Mouse (Mus musculus): Measurements from ENCODE around the gene Olfr547. TPM values are rescaled to one million over a fixed set of nuclear protein-coding genes. Genes with fewer than 3 reads are reported as not detected.

Gene Olfr547
- polyA plus RNA-seq, 1 experiment from 2014 or later: not detected

- TF ChIP-seq EP300 (optimal IDR thresholded peaks at IDR 0.05) (no peak), CTCF (IDR thresholded peaks at IDR 0.05; ENCODE audit: low read depth) (no peak)
- Histone ChIP-seq H3K36me3 (ENCODE audit: control insufficient read depth, insufficient read depth, low read length) (no peaks in the 10 kb centered on the region), H3K27ac (replicated peaks) (no peak overlapping the region), H3K9ac (ENCODE audit: low read length) (no peak overlapping the region), H3K9me3 (ENCODE audit: control insufficient read depth, low read length) (no peaks in the 10 kb centered on the region), H3K27me3 (ENCODE audit: control insufficient read depth, insufficient read depth, low read length) (no peaks in the 10 kb centered on the region), H3K4me2 (replicated peaks; ENCODE audit: low read depth) (no peak overlapping the region), H3K4me3 (ENCODE audit: low read depth, low read length) (no peak overlapping the region), H3K4me1 (replicated peaks; ENCODE audit: control insufficient read depth, insufficient read depth) (no peaks in the 10 kb centered on the region)
- no peak for ATAC-seq (ENCODE audit: low FRiP score, low TSS enrichment)
- no peak for DNase-seq (ENCODE audit: low spot score)
- 71% methylated on average over 5 of the region's 5 CpGs for WGBS
Observed at GRCm38 (mm10) chr7:102501986-102502385, 32.6 kb upstream of the Olfr547 start.

- Histone ChIP-seq H3K9me3 (ENCODE audit: control insufficient read depth, low read length) (no peaks in the 10 kb centered on the region), H3K4me2 (replicated peaks; ENCODE audit: low read depth) (no peak overlapping the region), H3K4me3 (ENCODE audit: low read depth, low read length) (no peak overlapping the region), H3K36me3 (ENCODE audit: control insufficient read depth, insufficient read depth, low read length) (no peaks in the 10 kb centered on the region), H3K4me1 (replicated peaks; ENCODE audit: control insufficient read depth, insufficient read depth) (no peaks in the 10 kb centered on the region), H3K27me3 (ENCODE audit: control insufficient read depth, insufficient read depth, low read length) (no peaks in the 10 kb centered on the region), H3K27ac (replicated peaks) (no peak overlapping the region), H3K9ac (ENCODE audit: low read length) (no peak overlapping the region)
- WGBS: 34% methylated on average over 3 of the region's 3 CpGs
- DNase-seq (ENCODE audit: low spot score) (peak; percentile 76), ATAC-seq (ENCODE audit: low FRiP score, low TSS enrichment) (peak; percentile 75)
- peak; percentile 94 for TF ChIP-seq CTCF (IDR thresholded peaks at IDR 0.05; ENCODE audit: low read depth)
- no peak for TF ChIP-seq EP300 (optimal IDR thresholded peaks at IDR 0.05)
Observed at GRCm38 (mm10) chr7:102506848-102507247, 27.7 kb upstream of the Olfr547 start.

GRCm38 (mm10) chr7:102508066-102508465 is 26.5 kb upstream of the Olfr547 start:
- no peaks in the 10 kb centered on the region for H3K4me1 ChIP-seq (replicated peaks; ENCODE audit: control insufficient read depth, insufficient read depth)
- no peak overlapping the region for H3K4me2 ChIP-seq (replicated peaks; ENCODE audit: low read depth)
- no peaks in the 10 kb centered on the region for H3K27me3 ChIP-seq (ENCODE audit: control insufficient read depth, insufficient read depth, low read length)
- no peak for ATAC-seq (ENCODE audit: low FRiP score, low TSS enrichment)
- 87% methylated on average over 9 of the region's 9 CpGs for WGBS
- no peak overlapping the region for H3K9ac ChIP-seq (ENCODE audit: low read length)
- H3K9me3 ChIP-seq (ENCODE audit: control insufficient read depth, low read length): no peaks in the 10 kb centered on the region
- H3K4me3 ChIP-seq (ENCODE audit: low read depth, low read length): no peak overlapping the region
- TF ChIP-seq EP300 (optimal IDR thresholded peaks at IDR 0.05): no peak
- no peak for TF ChIP-seq CTCF (IDR thresholded peaks at IDR 0.05; ENCODE audit: low read depth)
- DNase-seq (ENCODE audit: low spot score): no peak
- H3K36me3 ChIP-seq (ENCODE audit: control insufficient read depth, insufficient read depth, low read length): no peaks in the 10 kb centered on the region
- no peak overlapping the region for H3K27ac ChIP-seq (replicated peaks)

- H3K9me3 ChIP-seq (ENCODE audit: control insufficient read depth, low read length): no peaks in the 10 kb centered on the region
- WGBS: 91% methylated on average over 6 of the region's 6 CpGs
- no peak for ATAC-seq (ENCODE audit: low FRiP score, low TSS enrichment)
- no peak for DNase-seq (ENCODE audit: low spot score)
- no peaks in the 10 kb centered on the region for H3K36me3 ChIP-seq (ENCODE audit: control insufficient read depth, insufficient read depth, low read length)
- H3K4me3 ChIP-seq (ENCODE audit: low read depth, low read length): no peak overlapping the region
- H3K9ac ChIP-seq (ENCODE audit: low read length): no peak overlapping the region
- H3K4me2 ChIP-seq (replicated peaks; ENCODE audit: low read depth): no peak overlapping the region
- no peak overlapping the region for H3K27ac ChIP-seq (replicated peaks)
- no peaks in the 10 kb centered on the region for H3K27me3 ChIP-seq (ENCODE audit: control insufficient read depth, insufficient read depth, low read length)
- no peak for TF ChIP-seq EP300 (optimal IDR thresholded peaks at IDR 0.05)
- no peaks in the 10 kb centered on the region for H3K4me1 ChIP-seq (replicated peaks; ENCODE audit: control insufficient read depth, insufficient read depth)
Observed at GRCm38 (mm10) chr7:102508666-102509065, 25.9 kb upstream of the Olfr547 start.

- Histone ChIP-seq H3K27me3 (ENCODE audit: control insufficient read depth, insufficient read depth, low read length) (no peaks in the 10 kb centered on the region), H3K9ac (ENCODE audit: low read length) (no peak overlapping the region), H3K4me1 (replicated peaks; ENCODE audit: control insufficient read depth, insufficient read depth) (no peaks in the 10 kb centered on the region), H3K27ac (replicated peaks) (no peak overlapping the region), H3K4me2 (replicated peaks; ENCODE audit: low read depth) (no peak overlapping the region), H3K9me3 (ENCODE audit: control insufficient read depth, low read length) (no peaks in the 10 kb centered on the region), H3K4me3 (ENCODE audit: low read depth, low read length) (no peak overlapping the region), H3K36me3 (ENCODE audit: control insufficient read depth, insufficient read depth, low read length) (no peaks in the 10 kb centered on the region)
- ATAC-seq (ENCODE audit: low FRiP score, low TSS enrichment) (no peak), DNase-seq (ENCODE audit: low spot score) (no peak)
- TF ChIP-seq CTCF (IDR thresholded peaks at IDR 0.05; ENCODE audit: low read depth): no peak
- 83% methylated on average over 7 of the region's 7 CpGs for WGBS
Observed at GRCm38 (mm10) chr7:102509726-102510125, 24.8 kb upstream of the Olfr547 start.

- no peak for TF ChIP-seq EP300 (optimal IDR thresholded peaks at IDR 0.05)
- TF ChIP-seq CTCF (IDR thresholded peaks at IDR 0.05; ENCODE audit: low read depth): no peak
- Histone ChIP-seq H3K27me3 (ENCODE audit: control insufficient read depth, insufficient read depth, low read length) (no peaks in the 10 kb centered on the region), H3K27ac (replicated peaks) (no peak overlapping the region), H3K4me2 (replicated peaks; ENCODE audit: low read depth) (no peak overlapping the region), H3K36me3 (ENCODE audit: control insufficient read depth, insufficient read depth, low read length) (no peaks in the 10 kb centered on the region), H3K4me1 (replicated peaks; ENCODE audit: control insufficient read depth, insufficient read depth) (no peaks in the 10 kb centered on the region), H3K4me3 (ENCODE audit: low read depth, low read length) (no peak overlapping the region), H3K9ac (ENCODE audit: low read length) (no peak overlapping the region), H3K9me3 (ENCODE audit: control insufficient read depth, low read length) (no peaks in the 10 kb centered on the region)
- WGBS: 89% methylated on average over 10 of the region's 10 CpGs
- DNase-seq (ENCODE audit: low spot score) (no peak), ATAC-seq (ENCODE audit: low FRiP score, low TSS enrichment) (no peak)
Observed at GRCm38 (mm10) chr7:102511927-102512326, 22.6 kb upstream of the Olfr547 start.
